Mouse (Mus musculus): ENCODE measurements around the gene Adcy5.

The Adcy5 gene

GRCm38 (mm10) chr16:35154641-35155390, at the start of gene Adcy5:
Adcy5 (plus strand) TSS chr16:35154877.
- DNase-seq: no peak

- DNase-seq: no peak
Measured at GRCm38 (mm10) chr16:35107985-35108384, 46.7 kb upstream of the Adcy5 start.

- DNase-seq: no peak
Measured at GRCm38 (mm10) chr16:35109156-35109555, 45.5 kb upstream of the Adcy5 start.

DNA sequence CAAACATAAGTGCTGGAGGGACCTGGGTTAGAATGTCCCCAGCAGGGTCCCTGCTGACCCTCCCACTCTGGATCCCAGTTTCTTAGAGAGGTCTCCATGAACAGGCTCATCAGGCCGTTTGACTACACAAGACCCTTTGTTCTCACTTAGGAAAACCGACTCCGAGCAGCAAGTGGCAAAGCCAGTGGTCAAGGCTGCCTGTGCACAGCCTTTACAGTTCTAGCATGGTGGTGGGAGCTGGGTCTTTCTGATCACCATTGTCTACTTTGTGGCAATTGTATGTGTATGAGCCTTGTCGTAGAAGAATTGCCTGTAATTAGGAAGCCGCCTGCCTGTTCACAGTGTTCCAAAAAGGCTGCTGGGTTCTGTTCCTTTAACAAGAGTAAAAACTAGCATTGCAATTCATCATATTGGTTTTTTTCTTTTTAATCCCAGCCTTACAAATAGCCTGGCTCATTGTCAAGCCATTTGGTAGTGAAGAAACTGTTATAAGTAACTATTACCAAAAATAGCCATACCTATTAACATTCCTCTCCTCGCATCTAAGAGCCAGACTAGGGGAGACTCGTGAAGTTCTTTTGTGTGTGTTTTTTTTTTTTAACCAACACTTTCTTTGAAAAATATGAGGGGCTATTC, 44.9 kb upstream of the Adcy5 start:
- no peak for DNase-seq

DNA sequence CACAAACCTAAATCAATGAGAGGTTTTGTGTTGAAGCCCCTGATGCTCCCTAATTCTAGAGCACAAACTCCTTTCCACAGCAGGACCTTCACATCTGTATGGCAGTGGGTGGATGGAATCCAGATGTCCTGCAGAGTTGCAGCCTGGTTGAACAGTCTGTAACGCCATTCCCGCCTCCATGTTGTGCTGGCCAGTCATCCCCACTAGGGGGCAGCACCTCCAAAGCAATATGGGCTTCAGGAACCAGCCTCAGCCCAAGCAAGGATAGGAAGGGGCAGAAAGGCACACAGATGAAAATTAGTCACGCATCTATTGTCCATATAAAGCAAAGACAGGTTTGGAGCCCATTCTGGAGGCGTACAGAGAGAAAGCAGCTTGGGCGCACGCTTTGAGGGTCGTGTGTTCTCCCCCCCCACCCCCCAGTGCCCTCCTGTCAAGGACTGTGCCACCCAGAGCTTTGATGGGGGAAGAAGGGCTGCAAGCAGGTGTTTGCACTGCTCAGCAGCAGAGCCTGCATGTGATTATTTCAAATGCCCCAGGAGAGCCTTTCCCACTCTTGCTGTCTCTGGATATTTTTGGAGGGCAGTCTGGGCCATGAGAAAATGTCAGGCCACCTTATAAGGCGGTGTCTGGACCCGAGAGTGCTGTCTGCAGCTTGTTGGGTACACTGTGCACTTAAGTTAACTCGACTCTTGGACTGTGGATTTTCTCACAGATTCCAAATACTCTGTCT, 44.1 kb upstream of the Adcy5 start:
- peak; percentile 58 for DNase-seq

- DNase-seq: no peak
Measured at GRCm38 (mm10) chr16:35111143-35111620, 43.5 kb upstream of the Adcy5 start.

- no peak for DNase-seq
Measured at GRCm38 (mm10) chr16:35113496-35113895, 41.2 kb upstream of the Adcy5 start.

GRCm38 (mm10) chr16:35116328-35116956, 38.2 kb upstream of the Adcy5 start:
- no peak for DNase-seq

DNA sequence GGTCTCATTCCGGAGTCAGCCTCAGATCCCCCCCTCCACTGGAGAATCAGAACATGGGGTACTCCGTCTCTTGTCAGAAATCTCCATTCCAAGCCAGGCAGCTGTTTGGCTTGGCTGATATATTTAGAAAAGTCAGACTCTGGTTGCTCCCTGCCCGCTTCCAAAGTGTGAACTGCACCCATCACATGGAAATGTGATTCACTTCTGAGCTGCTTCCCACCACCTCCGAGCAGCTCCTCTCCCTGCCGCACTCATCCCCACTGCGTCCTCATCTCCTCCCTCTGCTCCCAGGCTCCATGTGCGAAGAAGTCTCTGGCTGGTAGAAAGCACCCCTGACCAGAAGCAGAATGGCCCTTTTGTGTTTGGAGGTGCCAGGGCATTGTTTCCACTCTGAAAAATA, 37.2 kb upstream of the Adcy5 start:
- no peak for DNase-seq

GRCm38 (mm10) chr16:35120603-35121002, 34.1 kb upstream of the Adcy5 start:
- no peak for DNase-seq

DNA sequence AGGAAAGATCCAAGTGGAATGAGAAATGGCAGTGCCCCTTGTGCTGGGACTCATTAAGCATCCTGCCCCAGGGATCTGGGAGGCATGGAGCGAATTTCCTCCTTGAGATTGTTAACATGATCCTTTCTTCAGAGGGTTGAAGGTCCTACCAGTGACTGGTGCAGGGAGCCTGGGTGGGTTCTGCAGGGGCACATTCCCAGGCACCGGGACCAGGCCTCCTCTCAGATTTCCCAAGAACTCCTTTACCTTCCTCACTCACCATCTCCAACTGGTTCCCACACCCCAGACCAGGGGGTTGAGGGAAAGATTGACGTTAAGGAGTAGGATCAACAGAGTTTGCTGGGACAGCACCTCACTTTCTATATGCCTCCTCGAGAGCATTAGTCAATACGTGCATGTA, 27.4 kb upstream of the Adcy5 start:
- no peak for DNase-seq

DNA sequence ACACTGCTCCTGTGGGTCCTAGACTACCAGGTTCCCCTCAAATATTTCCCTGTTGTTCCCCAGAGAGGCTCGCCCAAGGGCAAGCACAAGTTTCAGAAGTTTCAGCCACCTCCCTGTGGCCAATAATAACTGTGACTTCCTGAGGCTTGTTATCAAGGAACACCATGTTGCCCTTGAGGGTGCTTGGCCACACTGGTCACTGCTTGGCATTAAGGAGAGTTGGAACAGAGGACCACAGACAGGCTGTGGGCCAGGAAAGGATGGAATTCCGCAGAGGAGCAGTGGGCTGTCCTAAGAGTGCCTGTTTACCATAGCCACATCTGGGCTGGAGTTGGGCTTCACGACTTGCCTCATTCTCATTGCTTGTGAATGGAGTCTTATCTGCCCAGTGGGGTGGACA, 24.5 kb upstream of the Adcy5 start:
- DNase-seq: no peak

DNA sequence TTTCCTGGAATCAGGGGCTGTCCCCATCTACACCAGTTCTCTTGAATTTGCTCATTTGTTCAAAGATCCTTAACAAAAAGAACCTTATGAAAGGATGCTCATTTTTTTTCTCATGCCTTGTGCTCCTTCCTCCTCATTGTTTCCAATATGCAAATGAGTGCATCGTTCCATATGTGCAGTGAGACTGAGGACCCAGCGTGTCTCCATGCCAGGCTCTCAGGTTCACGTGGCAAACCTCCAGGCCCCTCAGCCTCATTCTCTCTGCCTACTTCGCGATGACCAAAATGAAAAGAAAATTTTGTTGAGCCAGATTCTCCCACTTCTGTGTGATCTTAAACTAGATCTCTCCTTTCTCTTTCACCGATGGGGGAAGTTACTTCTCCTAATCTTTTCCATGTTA, 15.3 kb upstream of the Adcy5 start:
- DNase-seq: no peak

DNA sequence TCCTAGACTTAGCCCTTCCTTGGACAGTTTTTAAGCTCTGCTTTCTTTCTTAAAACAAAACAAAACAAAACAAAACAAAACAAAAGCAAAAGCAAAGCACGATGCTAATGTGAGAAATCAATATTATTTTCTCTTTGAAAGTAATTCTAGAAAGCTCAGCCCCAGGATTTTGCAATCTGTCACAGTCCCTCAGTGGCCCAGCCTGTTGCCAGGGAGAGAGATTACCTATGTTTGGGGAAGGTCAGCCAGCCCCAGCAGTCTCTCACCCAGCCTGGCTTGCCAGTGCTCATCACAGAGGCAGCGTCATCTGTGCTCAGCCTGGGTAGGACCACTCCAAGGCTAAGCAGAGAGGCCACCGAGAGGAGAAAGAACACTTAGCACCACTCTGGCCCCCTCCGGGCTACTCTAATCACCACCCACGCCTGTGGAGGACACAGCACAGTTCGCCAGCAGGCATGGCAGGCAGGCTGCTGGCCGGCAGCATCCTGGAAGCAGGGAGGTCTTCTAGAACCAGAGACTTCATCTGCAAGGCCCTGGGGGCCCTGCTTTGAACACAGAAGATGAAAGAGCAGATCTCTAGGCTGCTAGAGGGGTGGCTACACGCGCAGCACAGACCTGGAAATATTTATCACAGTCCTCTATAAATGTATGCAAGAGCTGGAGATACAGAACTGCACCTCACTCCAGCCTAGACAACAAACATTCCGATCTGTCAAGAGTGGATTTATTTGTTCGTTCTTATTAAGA, 14.6 kb upstream of the Adcy5 start:
- no peak for DNase-seq

DNA sequence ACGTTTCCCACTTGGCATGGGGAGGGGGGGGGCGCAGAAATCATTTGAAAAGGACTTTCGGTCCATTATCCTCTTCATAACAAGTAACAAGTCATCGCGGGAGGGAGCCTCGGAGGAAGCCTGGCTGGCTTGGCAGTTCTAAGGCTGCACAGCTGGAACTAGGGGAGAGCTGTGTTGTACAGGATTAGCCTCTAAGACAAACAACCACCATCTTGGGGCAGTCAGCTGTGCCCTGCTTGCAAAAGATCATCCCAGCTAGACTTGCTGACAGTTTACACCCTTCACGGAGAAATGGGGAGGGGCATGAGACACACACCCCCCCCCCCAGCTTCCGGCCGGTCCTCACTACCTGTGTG, 14.1 kb upstream of the Adcy5 start:
- no peak for DNase-seq

DNA sequence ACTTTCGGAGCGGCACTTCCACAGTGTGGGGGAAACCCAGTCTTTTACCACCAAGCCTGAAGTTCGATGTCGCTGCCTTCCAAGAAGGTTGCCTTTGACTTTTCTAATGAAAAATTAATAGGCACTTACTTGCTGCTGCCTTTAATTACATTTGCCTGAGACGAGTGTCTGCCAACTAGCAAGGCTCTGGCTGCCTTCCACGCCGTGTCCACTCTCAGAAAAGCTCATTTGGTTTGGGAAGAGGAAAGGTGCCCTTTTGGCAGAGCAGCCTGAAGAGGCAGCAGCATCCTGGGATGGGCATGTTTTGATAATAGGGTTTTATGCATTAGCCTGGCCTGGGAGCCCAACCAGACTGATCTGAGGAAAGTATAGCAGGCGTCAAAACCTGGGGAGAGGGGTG, 12.8 kb upstream of the Adcy5 start:
- no peak for DNase-seq

DNA sequence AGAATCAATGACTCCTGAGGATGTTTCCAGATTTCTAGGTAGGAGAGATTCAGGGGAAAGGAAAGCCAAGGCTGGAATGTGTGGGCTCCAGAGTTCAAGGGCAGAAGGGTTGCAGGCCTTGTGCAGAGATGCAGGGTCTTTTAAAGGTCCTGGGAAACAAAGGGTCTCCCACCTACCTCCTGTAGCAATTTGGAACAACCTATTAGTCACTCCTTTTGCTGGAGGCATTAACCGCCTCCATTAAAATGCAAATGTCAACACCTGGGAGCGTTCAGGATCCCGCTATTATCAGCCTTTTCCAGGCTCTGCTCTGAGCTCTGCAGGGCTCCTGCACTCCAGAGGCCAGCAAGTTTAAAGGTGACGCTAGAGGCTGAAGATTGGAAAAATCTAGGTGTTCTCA, 8.5 kb upstream of the Adcy5 start:
- DNase-seq: no peak

DNA sequence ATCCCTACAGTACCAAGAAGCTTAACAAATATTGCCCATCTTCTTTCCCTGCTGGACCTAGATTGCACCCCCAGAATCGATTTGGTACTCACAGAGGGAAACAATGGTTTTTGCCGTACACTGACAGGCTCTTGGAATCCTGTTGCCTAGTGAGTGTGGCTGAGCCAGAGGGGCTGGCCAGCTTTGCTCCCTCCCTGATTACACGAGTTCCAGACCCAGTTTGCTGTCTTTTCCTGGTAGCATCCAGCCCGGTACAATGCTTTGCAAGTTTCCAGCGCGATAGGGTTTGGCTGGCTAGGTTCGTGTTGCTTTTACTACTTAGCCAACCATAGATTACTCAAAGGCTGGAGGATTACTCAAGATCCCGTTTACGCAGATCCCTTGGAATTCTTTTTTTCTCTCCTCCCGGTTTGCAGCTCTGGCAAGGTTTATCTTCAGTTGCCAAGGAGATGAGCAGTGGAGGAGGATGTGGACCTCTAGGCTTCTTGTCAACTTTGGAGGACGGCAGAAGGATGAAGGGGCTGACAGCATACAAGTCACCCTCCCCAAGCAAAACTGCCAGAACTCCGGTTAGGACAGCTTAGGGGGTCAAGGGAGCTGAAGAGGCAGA, 1.4 kb upstream of the Adcy5 start:
- no peak for DNase-seq

DNA sequence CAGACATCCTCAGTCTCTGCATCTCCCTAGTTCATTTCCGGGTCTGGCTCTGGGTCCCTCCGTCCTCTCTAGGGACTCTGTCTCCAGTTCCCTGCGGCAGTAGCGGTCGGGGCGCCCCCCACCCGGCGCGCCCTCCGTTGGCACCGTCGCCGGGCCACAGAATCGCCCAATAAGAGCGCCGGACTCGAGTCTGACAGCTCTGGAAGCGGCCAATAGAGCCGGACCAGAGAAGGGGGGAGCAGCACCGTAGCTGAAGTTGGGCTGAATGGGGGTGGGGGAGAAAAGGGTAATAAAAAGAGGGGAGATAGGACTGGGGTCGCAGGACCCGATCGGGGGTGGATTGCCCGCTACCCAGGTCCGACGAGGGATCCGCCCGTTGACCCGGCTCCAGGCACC, 434 bp upstream of the Adcy5 start:
- DNase-seq: no peak

DNA sequence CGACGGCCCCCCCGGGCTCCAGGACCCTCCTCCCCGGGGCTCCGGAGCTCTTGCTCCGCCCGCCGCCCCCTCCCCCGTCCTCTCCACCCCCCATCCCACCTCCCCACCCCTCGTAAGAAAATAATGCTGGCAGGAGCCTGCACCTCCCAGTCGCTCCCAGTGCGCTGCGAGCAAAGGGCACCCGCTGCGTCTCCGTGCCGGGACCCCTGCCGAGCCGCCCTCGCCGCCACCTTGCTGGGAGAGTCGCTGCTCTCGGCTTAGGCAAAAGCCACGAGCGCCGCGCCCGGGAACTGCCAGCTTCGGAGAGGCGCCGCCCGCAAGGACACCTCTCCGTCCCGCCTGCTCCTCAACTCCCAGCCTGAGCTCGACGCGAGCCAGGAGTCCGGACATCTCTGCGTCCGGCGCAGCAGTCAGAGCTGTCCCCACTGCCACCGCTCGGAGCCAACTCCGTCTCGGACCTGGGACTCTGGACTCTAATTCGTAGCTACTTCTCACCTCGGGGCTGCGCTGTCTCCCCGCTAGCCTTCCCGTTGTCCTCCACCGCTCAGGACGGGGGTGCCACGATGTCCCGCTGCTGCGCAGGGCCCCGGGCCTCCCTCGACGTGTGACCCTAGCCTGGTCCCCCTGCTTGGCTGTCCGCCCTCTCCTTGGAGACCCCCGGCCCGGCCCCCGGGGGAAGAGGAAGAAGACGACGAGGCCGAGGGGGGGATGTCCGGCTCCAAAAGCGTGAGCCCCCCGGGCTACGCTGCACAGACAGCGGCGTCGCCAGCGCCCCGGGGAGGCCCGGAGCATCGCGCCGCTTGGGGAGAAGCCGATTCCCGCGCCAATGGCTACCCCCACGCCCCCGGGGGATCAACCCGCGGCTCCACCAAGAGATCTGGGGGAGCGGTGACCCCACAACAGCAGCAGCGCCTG, 971 bp downstream of the Adcy5 start:
- peak; percentile 17 for DNase-seq

DNA sequence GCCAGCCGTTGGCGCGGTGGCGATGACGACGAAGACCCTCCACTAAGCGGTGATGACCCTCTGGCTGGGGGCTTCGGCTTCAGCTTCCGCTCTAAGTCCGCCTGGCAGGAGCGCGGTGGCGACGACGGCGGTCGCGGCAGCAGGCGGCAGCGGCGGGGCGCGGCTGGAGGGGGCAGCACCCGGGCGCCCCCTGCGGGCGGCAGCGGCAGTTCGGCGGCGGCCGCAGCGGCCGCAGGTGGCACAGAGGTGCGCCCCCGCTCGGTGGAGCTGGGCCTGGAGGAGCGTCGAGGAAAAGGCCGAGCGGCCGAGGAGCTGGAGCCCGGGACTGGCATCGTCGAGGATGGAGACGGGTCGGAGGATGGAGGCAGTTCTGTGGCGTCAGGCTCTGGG, 1.6 kb downstream of the Adcy5 start:
- peak; percentile 7 for DNase-seq
